Mouse (Mus musculus): ENCODE results near the gene Cenpl. TPM values are rescaled to one million over a fixed set of nuclear protein-coding genes. Genes with fewer than 3 reads are reported as not detected.
A peak's percentile ranks its signal among the peaks of the same experiment; 100 is the strongest.

Cenpl gene
- polyA plus RNA-seq, 1 experiment from 2014 or later = 26.4 TPM

DNA sequence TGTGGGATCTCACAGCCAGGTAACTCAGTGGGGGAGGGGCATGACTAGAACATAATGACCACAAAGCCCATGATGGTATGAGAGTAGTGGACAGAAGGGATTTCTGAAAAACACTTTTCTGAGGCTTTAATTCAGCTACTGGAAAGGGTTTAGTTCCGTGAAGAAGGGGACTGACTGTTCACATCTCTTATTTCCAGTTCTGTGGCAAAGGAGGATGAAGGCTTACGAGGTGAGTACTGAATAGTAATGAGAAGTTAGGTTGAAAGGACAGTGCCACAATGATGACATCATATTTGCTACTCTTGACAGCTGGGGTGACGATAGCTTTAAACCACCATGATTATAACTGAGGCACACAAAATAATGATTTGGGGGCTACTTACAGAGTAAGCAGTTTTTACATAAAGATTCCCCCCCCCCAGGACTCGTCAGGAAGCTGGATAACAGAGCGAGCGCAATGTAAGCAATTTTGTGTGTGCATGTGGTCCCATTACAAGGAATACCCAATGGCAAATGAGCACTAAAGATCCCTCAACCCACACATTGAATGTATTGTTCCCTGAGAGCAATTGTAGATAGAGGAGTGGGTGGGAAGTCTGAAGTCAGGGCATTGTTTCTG, 34.6 kb upstream of the Cenpl start:
- no peaks in the 10 kb centered on the region for H3K27me3 ChIP-seq
- peak overlapping the region; percentile 67 for H3K4me2 ChIP-seq
- peaks cover 45% of the 10 kb centered on the region for H3K36me3 ChIP-seq
- peak overlapping the region; percentile 97 for H3K27ac ChIP-seq
- ATAC-seq (ENCODE audit: insufficient number of reproducible peaks, low FRiP score, low TSS enrichment, low read depth) = no peak
- H3K4me1 ChIP-seq = peaks cover 17% of the 10 kb centered on the region; the same call in 1 of the 2 replicates
- H3K4me3 ChIP-seq = peak overlapping the region; percentile 72
- peak overlapping the region; percentile 80 for H3K9ac ChIP-seq
- no peaks in the 10 kb centered on the region for H3K9me3 ChIP-seq
- WGBS = 2% methylated on average over 6 of the region's 6 CpGs

DNA sequence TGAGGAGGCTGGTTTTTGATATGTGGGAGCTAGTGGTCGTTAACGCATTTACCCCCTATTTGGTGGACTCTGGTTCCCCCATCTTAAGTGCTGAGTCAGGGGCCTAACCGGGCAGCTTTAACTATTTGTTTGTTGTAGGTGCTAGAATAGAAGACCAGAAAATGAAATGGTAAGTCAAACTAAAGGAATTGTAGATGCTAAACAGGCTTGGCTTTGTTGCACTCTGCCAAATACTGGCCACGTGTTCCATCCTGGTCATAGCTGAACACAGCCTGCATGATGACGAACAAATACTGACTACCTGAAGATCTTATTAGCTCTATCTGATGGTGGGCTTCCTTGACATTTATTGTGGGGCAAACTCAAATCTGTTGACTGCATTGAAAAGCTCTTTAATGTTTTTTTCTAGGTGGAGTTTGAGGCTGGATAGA, 34.1 kb upstream of the Cenpl start:
- Histone ChIP-seq H3K4me1 (peaks cover 17% of the 10 kb centered on the region; the same call in 1 of the 2 replicates), H3K4me3 (peak overlapping the region; percentile 72), H3K9me3 (no peaks in the 10 kb centered on the region), H3K9ac (peak overlapping the region; percentile 80), H3K36me3 (peaks cover 39% of the 10 kb centered on the region), H3K27ac (peak overlapping the region; percentile 97), H3K4me2 (peak overlapping the region; percentile 67), H3K27me3 (no peaks in the 10 kb centered on the region)
- ATAC-seq (ENCODE audit: insufficient number of reproducible peaks, low FRiP score, low TSS enrichment, low read depth) = no peak
- WGBS = 1% methylated on average over 5 of the region's 5 CpGs

DNA sequence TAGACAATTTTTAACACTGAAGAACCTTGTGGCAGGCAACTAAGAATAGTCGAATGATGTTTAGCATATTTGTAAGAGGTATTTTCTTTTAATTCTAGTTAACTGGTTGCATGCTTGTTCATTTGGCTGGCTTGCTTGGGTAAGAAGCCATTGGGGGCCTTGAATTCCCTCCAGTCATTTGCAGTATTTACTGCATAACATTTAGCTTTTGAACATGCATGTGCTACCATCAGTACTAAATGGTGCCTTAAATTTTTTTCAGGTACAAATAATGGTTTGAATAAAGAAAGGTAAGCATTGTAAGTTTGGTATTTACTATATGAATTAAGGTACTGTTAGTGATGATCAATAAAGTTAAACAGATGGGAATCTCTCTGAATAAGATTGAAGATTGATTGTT, 33.5 kb upstream of the Cenpl start:
- Histone ChIP-seq H3K27ac (peak overlapping the region; percentile 97), H3K4me2 (peak overlapping the region; percentile 67), H3K36me3 (peaks cover 39% of the 10 kb centered on the region), H3K27me3 (no peaks in the 10 kb centered on the region), H3K4me1 (peaks cover 14% of the 10 kb centered on the region; the same call in 1 of the 2 replicates), H3K4me3 (peak overlapping the region; percentile 72), H3K9me3 (no peaks in the 10 kb centered on the region), H3K9ac (peak overlapping the region; percentile 80)
- 0% methylated on average over 1 of the region's 1 CpGs for WGBS
- ATAC-seq (ENCODE audit: insufficient number of reproducible peaks, low FRiP score, low TSS enrichment, low read depth) = no peak

DNA sequence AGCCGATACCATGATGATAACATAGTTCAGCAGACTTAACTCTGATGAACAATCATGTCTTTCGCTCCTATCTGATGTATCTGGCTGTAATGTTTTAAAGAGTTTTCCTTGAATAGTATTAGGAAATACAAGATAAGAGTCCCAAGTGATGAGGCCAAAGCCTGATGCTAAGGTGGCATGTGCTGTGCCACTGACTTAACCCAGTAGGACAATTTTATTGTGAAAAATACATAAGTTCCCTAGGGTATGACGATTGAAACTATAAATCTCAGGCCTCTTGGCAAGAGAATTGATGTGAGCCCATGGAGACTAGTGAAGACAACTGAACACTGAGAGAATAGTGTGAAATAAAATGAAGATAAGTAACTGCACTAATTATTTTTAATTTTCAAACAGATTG, 32.9 kb upstream of the Cenpl start:
- H3K27me3 ChIP-seq = no peaks in the 10 kb centered on the region
- WGBS = 16% methylated on average over 3 of the region's 3 CpGs
- peaks cover 12% of the 10 kb centered on the region; the same call in 1 of the 2 replicates for H3K4me1 ChIP-seq
- no peak overlapping the region for H3K27ac ChIP-seq
- H3K4me3 ChIP-seq = peak overlapping the region; percentile 27
- H3K36me3 ChIP-seq = peaks cover 36% of the 10 kb centered on the region
- no peak overlapping the region for H3K9ac ChIP-seq
- peak overlapping the region; percentile 39 for H3K4me2 ChIP-seq
- H3K9me3 ChIP-seq = no peaks in the 10 kb centered on the region
- ATAC-seq (ENCODE audit: insufficient number of reproducible peaks, low FRiP score, low TSS enrichment, low read depth) = no peak

DNA sequence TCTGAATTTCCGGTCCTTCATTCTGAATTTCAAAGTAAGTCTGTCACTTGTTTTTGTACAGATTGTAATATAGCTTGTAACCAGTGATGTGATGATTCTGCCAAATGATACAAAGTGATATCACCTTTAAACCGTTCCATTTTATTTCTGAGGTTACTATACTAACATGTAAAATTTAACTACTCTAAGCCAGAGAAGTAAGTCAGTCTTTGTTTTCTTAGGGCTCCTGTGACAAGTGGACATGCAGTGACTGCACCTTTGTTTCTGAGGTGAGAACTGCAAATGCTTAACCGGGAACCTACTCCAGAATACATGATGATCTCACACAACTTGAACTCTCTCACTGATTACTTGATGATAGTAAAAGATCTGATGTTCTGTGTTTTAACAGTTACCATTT, 32.5 kb upstream of the Cenpl start:
- no peaks in the 10 kb centered on the region for H3K9me3 ChIP-seq
- no peak overlapping the region for H3K27ac ChIP-seq
- H3K4me3 ChIP-seq = peak overlapping the region; percentile 27
- H3K4me2 ChIP-seq = peak overlapping the region; percentile 39; the same call in 1 of the 2 replicates
- H3K9ac ChIP-seq = no peak overlapping the region
- H3K36me3 ChIP-seq = peaks cover 36% of the 10 kb centered on the region
- 31% methylated on average over 3 of the region's 3 CpGs for WGBS
- no peaks in the 10 kb centered on the region for H3K27me3 ChIP-seq
- H3K4me1 ChIP-seq = peaks cover 11% of the 10 kb centered on the region; the same call in 1 of the 2 replicates
- no peak for ATAC-seq (ENCODE audit: insufficient number of reproducible peaks, low FRiP score, low TSS enrichment, low read depth)

DNA sequence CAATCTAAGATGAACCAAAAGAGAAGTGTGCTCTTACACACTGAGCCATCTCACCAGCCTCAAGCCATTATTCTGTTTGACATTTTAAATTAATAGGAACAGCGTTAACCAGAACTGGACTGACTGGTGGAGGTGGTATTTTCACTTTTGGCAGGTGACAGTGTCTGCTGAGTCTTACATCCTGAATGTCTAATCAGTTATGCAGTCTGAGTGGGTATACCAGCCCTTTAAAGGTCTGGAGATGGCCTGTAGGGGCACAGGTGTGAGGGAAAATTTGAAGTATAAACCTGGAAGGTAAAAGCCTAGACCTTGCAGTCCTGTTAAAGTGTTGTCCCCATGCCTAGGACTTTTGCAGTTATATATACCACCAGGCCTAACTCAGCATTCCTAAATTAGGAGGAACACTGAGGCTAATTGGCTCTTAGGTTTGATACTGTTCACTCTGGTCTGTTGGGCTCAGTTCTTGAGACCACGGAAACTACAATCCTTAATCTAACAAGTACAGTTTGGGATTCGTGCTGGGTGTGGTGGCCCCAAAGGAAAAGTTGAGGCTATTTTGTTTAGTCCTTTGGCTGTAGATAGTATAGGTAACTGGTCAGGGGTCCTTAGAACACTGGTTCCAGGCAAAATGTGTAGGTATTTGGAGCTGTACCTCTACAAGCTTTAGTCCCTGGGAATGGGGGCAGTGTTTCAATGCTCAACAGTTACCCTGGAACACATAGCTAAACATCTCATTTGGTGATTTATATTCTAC, 31.4 kb upstream of the Cenpl start:
- peaks cover 36% of the 10 kb centered on the region for H3K36me3 ChIP-seq

DNA sequence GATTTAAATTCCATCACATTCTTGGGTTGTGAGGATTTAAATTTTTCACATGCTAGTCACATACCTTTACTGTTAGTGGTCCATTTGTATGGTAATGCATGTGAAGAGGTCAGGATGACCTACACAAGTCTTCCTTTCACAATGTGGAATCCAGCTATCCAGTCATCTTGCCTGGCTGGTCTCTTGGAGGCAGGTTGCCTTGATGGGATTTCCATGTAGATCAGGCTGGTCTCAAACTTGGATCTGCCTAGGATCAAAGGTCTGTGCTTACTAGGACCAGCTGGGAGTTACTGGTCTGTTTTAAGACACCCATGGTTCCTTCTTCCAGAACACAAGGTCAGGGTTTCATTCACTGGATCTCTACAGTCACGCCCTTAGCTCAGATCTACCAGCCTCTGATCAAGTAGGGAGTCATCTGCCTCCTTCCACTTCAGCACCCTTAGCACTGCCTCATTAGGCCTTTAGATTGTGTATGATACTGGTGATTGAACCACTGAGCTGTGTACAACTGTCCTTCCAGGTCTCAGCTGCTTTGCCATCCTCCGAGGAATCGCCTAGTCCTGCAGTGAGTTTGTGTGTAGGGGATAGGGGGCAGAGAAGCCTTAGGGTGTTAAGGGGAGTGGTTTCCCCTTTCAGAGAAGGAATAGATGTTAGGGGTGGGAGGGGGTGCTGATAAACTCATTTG, 30.6 kb upstream of the Cenpl start:
- no peaks in the 10 kb centered on the region for H3K9me3 ChIP-seq
- 14% methylated on average over 3 of the region's 3 CpGs for WGBS
- H3K4me1 ChIP-seq = peaks cover 3% of the 10 kb centered on the region; the same call in 1 of the 2 replicates
- peak overlapping the region; percentile 76 for H3K27ac ChIP-seq
- ATAC-seq (ENCODE audit: insufficient number of reproducible peaks, low FRiP score, low TSS enrichment, low read depth) = peak; percentile 45
- H3K36me3 ChIP-seq = peaks cover 38% of the 10 kb centered on the region
- H3K27me3 ChIP-seq = no peaks in the 10 kb centered on the region
- H3K4me2 ChIP-seq = no peak overlapping the region
- H3K4me3 ChIP-seq = no peak overlapping the region
- H3K9ac ChIP-seq = no peak overlapping the region

More for the DNA sequence above, 31.4 kb upstream of the Cenpl start:
- H3K9ac ChIP-seq = no peak overlapping the region
- H3K9me3 ChIP-seq = no peaks in the 10 kb centered on the region
- no peak overlapping the region for H3K4me2 ChIP-seq
- no peak for ATAC-seq (ENCODE audit: insufficient number of reproducible peaks, low FRiP score, low TSS enrichment, low read depth)
- H3K4me3 ChIP-seq = no peak overlapping the region
- H3K27ac ChIP-seq = peak overlapping the region; percentile 76
- no peaks in the 10 kb centered on the region for H3K27me3 ChIP-seq
- WGBS = 14% methylated on average over 3 of the region's 3 CpGs
- peaks cover 3% of the 10 kb centered on the region; the same call in 1 of the 2 replicates for H3K4me1 ChIP-seq

DNA sequence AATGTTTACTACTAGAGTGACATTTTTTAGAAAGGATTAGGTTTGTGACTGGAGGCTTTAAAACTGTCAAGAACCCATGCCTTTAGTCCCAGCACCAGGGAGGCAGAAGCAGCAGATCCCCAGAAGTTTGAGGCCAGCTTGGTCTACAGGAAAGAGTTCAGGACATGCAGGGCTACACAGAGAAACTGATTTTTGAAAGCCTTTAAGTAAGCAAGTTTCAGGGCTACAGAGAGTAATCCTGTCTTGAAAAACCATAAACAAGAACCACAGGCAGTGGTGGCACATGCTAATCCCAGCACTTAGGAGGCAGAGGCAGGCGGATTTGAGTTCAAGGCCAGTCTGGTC, 30.1 kb upstream of the Cenpl start:
- no peaks in the 10 kb centered on the region for H3K27me3 ChIP-seq

DNA sequence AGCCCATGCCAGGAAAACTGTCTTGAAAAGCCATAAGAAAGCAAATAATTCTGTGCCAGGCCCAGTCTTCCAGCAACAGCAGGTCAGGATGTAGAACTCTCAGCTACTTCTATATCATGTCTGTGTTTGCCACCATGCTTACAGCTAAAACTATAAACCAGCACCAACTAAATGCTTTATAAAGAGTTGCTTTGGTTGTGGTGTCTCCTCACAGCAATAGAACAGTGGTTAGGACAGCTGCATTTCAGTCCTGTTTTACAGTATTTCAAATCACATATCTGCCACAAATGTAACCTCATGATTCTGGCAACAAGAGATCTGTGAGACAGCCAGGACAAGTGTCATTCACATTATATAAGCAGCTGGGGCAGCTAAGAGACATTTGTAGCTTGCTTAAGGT, 29.7 kb upstream of the Cenpl start:
- Histone ChIP-seq H3K36me3 (peaks cover 44% of the 10 kb centered on the region), H3K27ac (peak overlapping the region; percentile 76), H3K9me3 (no peaks in the 10 kb centered on the region), H3K4me1 (peaks cover 3% of the 10 kb centered on the region; the same call in 1 of the 2 replicates), H3K27me3 (no peaks in the 10 kb centered on the region), H3K4me2 (no peak overlapping the region), H3K9ac (no peak overlapping the region), H3K4me3 (no peak overlapping the region)
- ATAC-seq (ENCODE audit: insufficient number of reproducible peaks, low FRiP score, low TSS enrichment, low read depth) = no peak

More for the DNA sequence above, 30.1 kb upstream of the Cenpl start:
- H3K36me3 ChIP-seq = peaks cover 41% of the 10 kb centered on the region
- H3K4me2 ChIP-seq = no peak overlapping the region
- H3K4me1 ChIP-seq = peaks cover 3% of the 10 kb centered on the region; the same call in 1 of the 2 replicates
- WGBS = 53% methylated on average over 1 of the region's 1 CpGs
- no peak overlapping the region for H3K4me3 ChIP-seq
- H3K9ac ChIP-seq = no peak overlapping the region
- ATAC-seq (ENCODE audit: insufficient number of reproducible peaks, low FRiP score, low TSS enrichment, low read depth) = no peak
- peak overlapping the region; percentile 76 for H3K27ac ChIP-seq
- no peaks in the 10 kb centered on the region for H3K9me3 ChIP-seq

DNA sequence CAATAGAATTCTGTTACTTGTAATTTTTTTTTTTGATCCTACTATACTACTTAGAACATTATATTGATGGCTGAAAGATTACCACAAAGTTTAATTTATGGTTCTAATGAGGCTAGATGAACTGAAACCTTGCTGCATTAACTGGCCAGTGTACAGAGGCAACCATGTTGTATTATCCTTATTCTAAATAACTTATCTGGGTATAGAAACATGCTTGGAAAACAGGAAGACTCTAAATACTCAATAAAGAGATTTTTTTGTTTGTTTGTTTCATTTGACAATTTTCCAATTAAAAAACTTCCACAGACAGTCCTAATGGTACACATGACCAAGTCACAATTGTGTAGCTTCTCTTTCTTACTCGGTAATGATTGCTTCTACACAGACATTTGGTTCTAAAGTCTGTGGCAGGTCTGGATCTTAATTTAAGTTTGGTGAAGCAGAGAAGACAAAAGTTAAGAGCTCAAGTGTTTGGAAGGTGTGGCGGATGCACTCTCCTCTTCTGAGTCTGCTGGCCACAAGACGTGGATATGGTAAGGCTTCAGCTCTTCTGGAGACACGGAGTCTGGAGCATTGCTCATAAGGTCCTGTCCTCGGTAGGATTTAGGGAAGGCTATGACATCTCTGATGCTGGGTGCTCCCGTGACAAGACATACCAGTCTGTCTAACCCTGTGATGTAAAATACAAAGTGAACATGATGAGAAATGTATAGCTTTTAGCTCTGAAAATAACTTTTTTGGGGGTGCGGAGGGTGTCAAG, 29.1 kb upstream of the Cenpl start:
- H3K4me3 ChIP-seq = no peak overlapping the region
- ATAC-seq (ENCODE audit: insufficient number of reproducible peaks, low FRiP score, low TSS enrichment, low read depth) = no peak
- no peaks in the 10 kb centered on the region for H3K27me3 ChIP-seq
- no peak overlapping the region for H3K27ac ChIP-seq
- no peak overlapping the region for H3K4me2 ChIP-seq
- H3K9me3 ChIP-seq = no peaks in the 10 kb centered on the region
- WGBS = 89% methylated on average over 7 of the region's 7 CpGs
- peaks cover 44% of the 10 kb centered on the region for H3K36me3 ChIP-seq
- no peak overlapping the region for H3K9ac ChIP-seq
- H3K4me1 ChIP-seq = peaks cover 3% of the 10 kb centered on the region; the same call in 1 of the 2 replicates

DNA sequence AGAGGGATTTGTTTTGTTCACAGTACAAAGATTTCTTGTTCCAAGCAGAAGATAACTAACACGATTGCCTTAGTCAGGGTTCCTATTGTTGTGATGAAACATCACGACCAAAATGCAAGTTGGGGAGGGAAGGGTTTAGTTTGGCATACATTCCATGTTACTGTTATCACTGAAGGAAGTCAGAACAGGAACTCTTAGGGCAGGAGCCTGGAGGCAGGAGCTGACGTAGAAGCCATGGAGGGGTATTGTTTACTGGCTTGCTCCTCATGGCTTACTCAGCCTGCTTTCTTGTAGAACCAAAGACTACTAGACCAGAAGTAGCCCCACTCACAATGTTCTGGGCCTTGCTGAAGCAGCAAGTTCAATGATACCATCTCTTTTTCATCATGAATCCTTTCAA, 23.5 kb upstream of the Cenpl start:
- Histone ChIP-seq H3K4me1 (no peaks in the 10 kb centered on the region), H3K9ac (no peak overlapping the region), H3K27me3 (no peaks in the 10 kb centered on the region), H3K4me3 (no peak overlapping the region), H3K27ac (no peak overlapping the region), H3K9me3 (no peaks in the 10 kb centered on the region), H3K4me2 (no peak overlapping the region), H3K36me3 (peaks cover 36% of the 10 kb centered on the region)
- WGBS = 83% methylated on average over 3 of the region's 3 CpGs
- no peak for ATAC-seq (ENCODE audit: insufficient number of reproducible peaks, low FRiP score, low TSS enrichment, low read depth)
